Comparison of ENCODE assay signal across 22 mouse cellular contexts in genomic region chr2:45051321-45051720, GRCm38 (mm10).
DNase-seq lines count a peak whose midpoint lies in the region; ATAC-seq and TF ChIP-seq lines count a peak whose summit lies in the region.
"Had no signal": no experiment of that assay in that cellular context is flagged by ENCODE, and none has a peak within 500 bp of the region (broad histone marks: within the 10 kb centered on the region; RNA-seq: fewer than 3 reads in every experiment).

No protein-coding gene starts in this region.

- H3K36me3 ChIP-seq in CH12.LX (replicated peaks in 1 of 2; ENCODE audit: control insufficient read depth in 1 of 2, insufficient read depth in 1 of 2, low read length in 1 of 2) = peaks cover 7 to 18% of the 10 kb centered on the region in 2 experiments
- H3K36me3 ChIP-seq in macrophage (ENCODE audit: inconsistent target) = peaks cover 18% of the 10 kb centered on the region

- no peak for TF ChIP-seq CTCF in layer of hippocampus, adult 2 months (conservative IDR thresholded peaks at IDR 0.05)
- no peak for TF ChIP-seq CTCF in left cerebral cortex, adult 2 months (IDR thresholded peaks at IDR 0.05)
- TF ChIP-seq CTCF in CH12.LX (conservative IDR thresholded peaks at IDR 0.05 in 1 of 2, IDR thresholded peaks at IDR 0.05 in 1 of 2; ENCODE audit: low read depth in 2 of 2, low read length in 2 of 2) = no peak

- intact Hi-C loops in left cerebral cortex, adult 2 months (cut with DNase I) = loop anchor here (10.0 kb wide), 1 partner anchor 53 kb away; no protein-coding TSS in a partner anchor
- intact Hi-C loops in heart, postnatal 10 days (cut with DNase I) = no loop called here

- TF ChIP-seq EP300 in CH12.LX (IDR thresholded peaks at IDR 0.05; ENCODE audit: low read length) = peak; percentile 71

- no peak for DNase-seq in layer of hippocampus, adult 2 months (ENCODE audit: low spot score in 2 of 2)
- no peak for DNase-seq in layer of hippocampus, adult 9-10 months (ENCODE audit: low spot score)
- DNase-seq in left cerebral cortex, adult 2 months (ENCODE audit: extremely low spot score in 1 of 2, low spot score in 2 of 2) = no peak
- DNase-seq in left cerebral cortex, adult 8-10 months (ENCODE audit: low spot score in 2 of 2) = no peak
- DNase-seq in CH12.LX (ENCODE audit: extremely low read depth) = peak; percentile 52
- no peak for DNase-seq in heart, postnatal 10 days
- DNase-seq: adrenal gland, adult 2 months; adrenal gland, adult 8-10 months; adrenal gland, postnatal 10 days; adrenal gland, postnatal 14 days; adrenal gland, postnatal 25 days; adrenal gland, postnatal 36 days; B cell, adult 2 months; cerebellum, adult 11 months; cerebellum, adult 11-12 months; cerebellum, adult 18-20 months had no signal

- in situ Hi-C loops in CH12.LX (cut with MboI; ENCODE audit: low pct_ligation_motif_present, low pct_unique_long_range_greater_than_20kb, low sequenced_read_pairs) = no loop called here

- peaks cover 33 to 97% of the 10 kb centered on the region in 2 experiments for H3K4me1 ChIP-seq in CH12.LX (ENCODE audit: control insufficient read depth in 1 of 2, insufficient read depth in 2 of 2)

- H3K9ac ChIP-seq in CH12.LX (ENCODE audit: insufficient read depth, low read depth) = no peak overlapping the region

- peak overlapping the region; percentile 86 for H3K27ac ChIP-seq in layer of hippocampus, adult 2 months
- H3K27ac ChIP-seq in left cerebral cortex, adult 2 months = peak overlapping the region; percentile 89
- no peak overlapping the region for H3K27ac ChIP-seq in CH12.LX (ENCODE audit: insufficient read depth, low read depth)
- H3K27ac ChIP-seq in macrophage = peak overlapping the region; percentile 86; the same call in 1 of the 2 replicates

- H3K79me2 ChIP-seq in CH12.LX (replicated peaks; ENCODE audit: control insufficient read depth, extremely low read depth, insufficient read depth, poor library complexity, severe bottlenecking) (peaks cover 65% of the 10 kb centered on the region), macrophage (ENCODE audit: inconsistent target) (peaks cover 93% of the 10 kb centered on the region)

- no peaks in the 10 kb centered on the region for H3K27me3 ChIP-seq in CH12.LX (replicated peaks)
- H3K27me3 ChIP-seq: Patski had no signal

- peak overlapping the region; percentile 72; the same call in 1 of the 2 replicates for H3K4me2 ChIP-seq in CH12.LX (ENCODE audit: insufficient read depth, low read depth, poor library complexity, severe bottlenecking)

- 34% methylated on average over 2 of the region's 2 CpGs for WGBS in macrophage (ENCODE audit: missing documents)

- no peak for TF ChIP-seq POLR2A in CH12.LX (IDR thresholded peaks at IDR 0.05; ENCODE audit: low read depth, low read length)

- no peak; the same call in none of the 2 replicates for TF ChIP-seq RAD21 in CH12.LX (IDR thresholded peaks at IDR 0.05; ENCODE audit: low read depth, low read length)

- dilution Hi-C loops in CH12.LX (cut with MboI; ENCODE audit: extremely low pct_ligation_motif_present, extremely low pct_unique_long_range_greater_than_20kb, low sequenced_read_pairs) = no loop called here

- no peak for ATAC-seq in megakaryocyte-erythroid progenitor cell, adult 5-6 weeks (replicated peaks; ENCODE audit: low FRiP score, low TSS enrichment, poor library complexity, severe bottlenecking)
- ATAC-seq: activated CD4-positive, CD25-positive, alpha-beta regulatory T cell, adult 4 months; CD4-positive, CD25-positive, alpha-beta regulatory T cell, adult 4 months; Patski had no signal

- no peaks in the 10 kb centered on the region for H3K9me3 ChIP-seq in CH12.LX (replicated peaks; ENCODE audit: low read length)
- H3K9me3 ChIP-seq: G1E had no signal

- H3K4me3 ChIP-seq in layer of hippocampus, adult 2 months = no peak overlapping the region
- no peak overlapping the region for H3K4me3 ChIP-seq in left cerebral cortex, adult 2 months
- no peak overlapping the region for H3K4me3 ChIP-seq in CH12.LX (replicated peaks in 1 of 3; ENCODE audit: low read depth in 2 of 3, low read length in 2 of 3, poor library complexity in 1 of 3)
- H3K4me3 ChIP-seq in macrophage (ENCODE audit: inconsistent target) = no peak overlapping the region

TF ChIP-seq in CH12.LX, 34 proteins besides CTCF, POLR2A, EP300 and RAD21:
- TF ChIP-seq RCOR1 (conservative IDR thresholded peaks at IDR 0.05; ENCODE audit: low read depth, low read length) = no peak
- no peak for TF ChIP-seq SIN3A (IDR thresholded peaks at IDR 0.05; ENCODE audit: low read length)
- no peak for TF ChIP-seq GABPA (IDR thresholded peaks at IDR 0.05; ENCODE audit: insufficient replicate concordance, low read depth, low read length)
- TF ChIP-seq ETS1 (conservative IDR thresholded peaks at IDR 0.05; ENCODE audit: low read depth, low read length) = peak; percentile 78
- peak; percentile 68 for TF ChIP-seq IRF4 (IDR thresholded peaks at IDR 0.05; ENCODE audit: low read depth, low read length)
- no peak for TF ChIP-seq USF2 (conservative IDR thresholded peaks at IDR 0.05; ENCODE audit: low read depth, low read length)
- no peak for TF ChIP-seq TBP (conservative IDR thresholded peaks at IDR 0.05; ENCODE audit: low read depth, low read length)
- TF ChIP-seq MYC (IDR thresholded peaks at IDR 0.05; ENCODE audit: low read depth, low read length) = peak; percentile 44; the same call in 1 of the 2 replicates
- TF ChIP-seq POLR2AphosphoS2 (IDR thresholded peaks at IDR 0.05; ENCODE audit: low read depth, low read length) = no peak
- no peak for TF ChIP-seq JUN (IDR thresholded peaks at IDR 0.05; ENCODE audit: insufficient read depth, low read depth, low read length)
- peak; percentile 63 for TF ChIP-seq ZNF384 (IDR thresholded peaks at IDR 0.05; ENCODE audit: low read depth, low read length)
- TF ChIP-seq CHD1 (IDR thresholded peaks at IDR 0.05; ENCODE audit: low read depth, low read length) = no peak; the same call in 1 of the 2 replicates
- no peak for TF ChIP-seq NRF1 (IDR thresholded peaks at IDR 0.05; ENCODE audit: low read depth, low read length)
- no peak for TF ChIP-seq ZC3H11A (IDR thresholded peaks at IDR 0.05; ENCODE audit: low read depth, low read length)
- TF ChIP-seq ZMIZ1 (IDR thresholded peaks at IDR 0.05; ENCODE audit: low read depth, low read length) = no peak
- TF ChIP-seq BHLHE40 (IDR thresholded peaks at IDR 0.05; ENCODE audit: low read depth, low read length) = peak; percentile 67
- TF ChIP-seq JUND (conservative IDR thresholded peaks at IDR 0.05; ENCODE audit: low read depth, low read length) = peak; percentile 62
- TF ChIP-seq CHD2 (IDR thresholded peaks at IDR 0.05; ENCODE audit: low read length) = no peak
- TF ChIP-seq PAX5 (IDR thresholded peaks at IDR 0.05; ENCODE audit: low read length) = no peak
- no peak for TF ChIP-seq HCFC1 (IDR thresholded peaks at IDR 0.05; ENCODE audit: low read depth, low read length)
- no peak for TF ChIP-seq USF1 (IDR thresholded peaks at IDR 0.05; ENCODE audit: low read depth, low read length)
- TF ChIP-seq SMC3 (IDR thresholded peaks at IDR 0.05; ENCODE audit: low read depth, low read length) = no peak
- peak; percentile 42; the same call in 1 of the 2 replicates for TF ChIP-seq TCF12 (IDR thresholded peaks at IDR 0.05; ENCODE audit: low read depth, low read length)
- no peak for TF ChIP-seq NELFE (IDR thresholded peaks at IDR 0.05; ENCODE audit: low read depth, low read length)
- TF ChIP-seq E2F4 (IDR thresholded peaks at IDR 0.05; ENCODE audit: insufficient replicate concordance, low read depth, low read length) = no peak
- no peak for TF ChIP-seq MAX (IDR thresholded peaks at IDR 0.05; ENCODE audit: low read length)
- TF ChIP-seq MAFK (IDR thresholded peaks at IDR 0.05; ENCODE audit: insufficient replicate concordance, low read length) = peak; percentile 78
- peak; percentile 79; the same call in 1 of the 2 replicates for TF ChIP-seq MEF2A (IDR thresholded peaks at IDR 0.05; ENCODE audit: borderline replicate concordance, low read depth, low read length)
- no peak for TF ChIP-seq ZKSCAN1 (IDR thresholded peaks at IDR 0.05; ENCODE audit: borderline replicate concordance, low read depth, low read length)
- no peak for TF ChIP-seq KAT2A (IDR thresholded peaks at IDR 0.05; ENCODE audit: insufficient replicate concordance, low read length)
- TF ChIP-seq ELF1 (IDR thresholded peaks at IDR 0.05; ENCODE audit: low read depth, low read length) = no peak
- TF ChIP-seq MXI1 (IDR thresholded peaks at IDR 0.05; ENCODE audit: low read depth, low read length) = no peak
- no peak for TF ChIP-seq MAZ (IDR thresholded peaks at IDR 0.05; ENCODE audit: low read depth, low read length)
- no peak for TF ChIP-seq UBTF (IDR thresholded peaks at IDR 0.05; ENCODE audit: low read depth, low read length)
